Mouse (Mus musculus) brain, embryonic 14.5 days (tissue): ENCODE measurements around the gene Cep162. TPM values are rescaled to one million over a fixed set of nuclear protein-coding genes. Genes with fewer than 3 reads are reported as not detected.

ENCODE experiments used
- DNase-seq: peaks from one replicate; pipeline ENCODE4 v3.0.0-alpha.2; 2011; ENCODE audit warnings: low read depth
- CTCF ChIP-seq: fragments of 200-500 bp; IDR thresholded peaks from 2 replicates; pipeline ENCODE4 v1.5.1; 2012; ENCODE audit warnings: inconsistent platforms, mild to moderate bottlenecking, moderate library complexity, borderline replicate concordance; ENCODE audit not compliant: insufficient read depth, insufficient read length; ENCODE audit errors: extremely low read depth
- POLR2A ChIP-seq: fragments of 200-500 bp; IDR thresholded peaks from 2 replicates; pipeline ENCODE4 v1.6.1; 2012; ENCODE audit warnings: mild to moderate bottlenecking, inconsistent platforms, borderline replicate concordance; ENCODE audit not compliant: poor library complexity, insufficient read depth, insufficient read length, severe bottlenecking; ENCODE audit errors: extremely low read depth
- polyA plus RNA-seq: library from polyadenylated mRNA; depleted of rRNA; stranded (reverse); fragments of >200 nt; gene quantifications from 2 replicates; pipeline ENCODE4 v1.2.3, GENCODE M21; 2012

The Cep162 gene
- polyA plus RNA-seq, 1 experiment = 8.8 TPM

DNA sequence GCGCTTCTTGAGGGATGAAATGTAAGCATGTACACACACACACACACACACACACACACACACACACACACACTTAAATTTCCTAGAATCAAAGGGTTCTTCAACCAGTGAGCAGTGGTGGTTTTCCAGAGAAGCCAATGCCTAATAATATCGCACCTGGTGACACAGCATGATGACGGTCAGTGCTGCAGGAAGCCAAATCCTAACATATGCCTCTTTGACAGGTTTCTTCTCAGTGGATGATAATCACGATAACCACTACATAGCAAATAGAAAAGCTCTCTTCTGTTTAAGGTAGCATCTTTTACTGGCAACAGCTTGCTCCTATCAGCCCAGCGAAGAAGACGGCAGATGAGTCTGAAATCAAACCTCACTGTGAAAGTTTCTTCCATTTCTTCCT, 57.3 kb downstream of the Cep162 start:
- no peak for DNase-seq
- TF ChIP-seq POLR2A (no peak), CTCF (no peak)

- TF ChIP-seq POLR2A (no peak), CTCF (no peak)
- DNase-seq = no peak
These were observed 58.1 kb downstream of the Cep162 start for GRCm38 (mm10) chr9:87197277-87197676.

- DNase-seq = no peak
- TF ChIP-seq CTCF = no peak
- TF ChIP-seq POLR2A = no peak
These were observed 61.6 kb downstream of the Cep162 start for GRCm38 (mm10) chr9:87193721-87194120.

GRCm38 (mm10) chr9:87187336-87187735, 68.0 kb downstream of the Cep162 start:
- TF ChIP-seq CTCF (no peak), POLR2A (no peak)
- no peak for DNase-seq

GRCm38 (mm10) chr9:87182231-87182630, 73.1 kb downstream of the Cep162 start:
- DNase-seq = no peak

DNA sequence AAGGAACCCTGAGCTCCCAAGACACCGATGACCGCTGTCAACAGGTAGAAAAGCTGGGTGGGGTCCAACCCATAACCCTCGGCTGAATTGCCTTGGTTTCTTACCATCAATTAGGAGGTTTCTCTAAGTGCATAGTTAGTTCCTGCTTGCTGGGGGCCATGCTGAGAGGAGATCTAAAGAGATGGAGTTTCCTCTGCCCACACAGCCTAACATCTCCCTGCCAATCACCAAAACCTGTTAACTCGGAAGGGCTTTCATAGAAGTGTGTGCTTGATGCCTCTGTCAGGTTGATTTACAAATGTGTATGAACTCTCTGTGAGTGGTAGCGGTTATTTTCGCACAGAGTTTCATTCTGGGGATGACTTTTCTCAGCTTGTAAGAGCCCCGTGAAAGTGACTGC, 76.8 kb downstream of the Cep162 start:
- DNase-seq = no peak
- TF ChIP-seq POLR2A (no peak), CTCF (no peak)

More at GRCm38 (mm10) chr9:87182231-87182630, 73.1 kb downstream of the Cep162 start:
- no peak for TF ChIP-seq CTCF

- DNase-seq = no peak
- no peak for TF ChIP-seq POLR2A
- no peak for TF ChIP-seq CTCF
These were observed 83.8 kb downstream of the Cep162 start for GRCm38 (mm10) chr9:87171517-87171916.

DNA sequence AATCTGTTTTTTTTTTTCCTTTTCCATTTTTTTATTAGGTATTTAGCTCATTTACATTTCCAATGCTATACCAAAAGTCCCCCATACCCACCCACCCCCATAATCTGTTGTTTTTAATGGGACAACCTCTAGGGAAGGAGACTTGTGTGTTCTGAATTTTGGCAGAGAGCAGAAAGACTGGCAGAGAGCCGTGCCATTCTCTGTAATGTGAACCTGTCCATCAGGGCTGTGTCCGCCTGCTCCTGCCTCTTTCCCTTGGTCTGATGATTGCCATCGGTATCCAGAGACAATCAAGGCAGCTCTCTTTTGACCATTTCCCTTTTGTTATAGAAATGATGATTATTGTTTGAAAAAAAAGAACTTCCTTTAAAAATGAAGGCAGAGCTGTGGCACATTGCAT, 84.4 kb downstream of the Cep162 start:
- DNase-seq = no peak
- no peak for TF ChIP-seq POLR2A
- TF ChIP-seq CTCF = no peak

- DNase-seq = peak; percentile 14
- TF ChIP-seq CTCF = no peak
- no peak for TF ChIP-seq POLR2A
These were observed 86.2 kb downstream of the Cep162 start for GRCm38 (mm10) chr9:87169144-87169543.

- DNase-seq = no peak
- no peak for TF ChIP-seq CTCF
- TF ChIP-seq POLR2A = no peak
These were observed 87.3 kb downstream of the Cep162 start for GRCm38 (mm10) chr9:87168051-87168450.

DNA sequence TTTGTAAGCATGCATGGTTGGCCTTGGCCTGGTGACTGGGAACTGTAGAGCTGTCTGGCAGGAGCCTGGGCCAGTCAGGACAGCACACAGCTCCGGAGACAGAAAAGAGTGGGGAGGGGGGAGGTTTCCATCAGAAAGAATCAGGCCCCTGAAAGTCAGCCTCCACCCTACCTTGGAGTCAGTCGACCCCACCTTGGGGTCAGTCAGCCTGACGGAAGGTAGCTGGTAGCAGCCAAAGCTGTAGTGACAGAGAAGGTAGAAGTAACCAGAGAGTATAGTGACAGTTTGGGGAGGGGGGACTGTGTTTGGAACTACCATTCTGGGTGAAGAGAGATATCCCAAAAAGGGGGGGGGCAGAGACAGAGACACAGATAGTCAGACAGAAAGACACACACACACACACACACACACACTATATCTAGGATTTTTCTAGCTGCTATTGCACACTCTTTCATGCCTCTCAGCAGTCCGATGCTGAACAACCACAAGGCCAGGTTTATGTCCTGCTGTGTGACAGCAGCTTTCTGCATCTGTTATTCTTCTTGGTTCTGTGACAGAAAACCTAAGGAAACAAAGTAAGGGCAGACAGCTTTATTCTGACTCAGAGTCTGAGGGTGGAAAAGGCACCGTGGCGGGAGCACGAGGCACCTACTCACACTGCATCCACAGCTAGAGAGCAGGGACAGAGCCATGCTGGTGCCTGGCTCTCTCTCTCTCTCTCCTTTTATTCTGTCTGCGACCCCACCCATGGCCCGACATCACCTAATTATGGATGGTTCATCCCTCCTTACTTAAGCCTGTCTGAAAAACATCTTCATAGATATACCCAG, 88.1 kb downstream of the Cep162 start:
- DNase-seq = no peak
- TF ChIP-seq POLR2A (no peak), CTCF (no peak)

- no peak for DNase-seq
- TF ChIP-seq POLR2A = no peak
- TF ChIP-seq CTCF = no peak
These were observed 92.8 kb downstream of the Cep162 start for GRCm38 (mm10) chr9:87162559-87162958.
